Mouse (Mus musculus): ENCODE data around the gene Sidt2. TPM values are rescaled to one million over a fixed set of nuclear protein-coding genes. Genes with fewer than 3 reads are reported as not detected.

The Sidt2 gene
- 286 and 328 TPM in 2 replicates for total RNA-seq (2021)
- long read RNA-seq, partial matches to known transcripts, result 32 of 73 reads
- long read RNA-seq, other reads (novel, unspliced or antisense), result 41 of 73 reads

DNA sequence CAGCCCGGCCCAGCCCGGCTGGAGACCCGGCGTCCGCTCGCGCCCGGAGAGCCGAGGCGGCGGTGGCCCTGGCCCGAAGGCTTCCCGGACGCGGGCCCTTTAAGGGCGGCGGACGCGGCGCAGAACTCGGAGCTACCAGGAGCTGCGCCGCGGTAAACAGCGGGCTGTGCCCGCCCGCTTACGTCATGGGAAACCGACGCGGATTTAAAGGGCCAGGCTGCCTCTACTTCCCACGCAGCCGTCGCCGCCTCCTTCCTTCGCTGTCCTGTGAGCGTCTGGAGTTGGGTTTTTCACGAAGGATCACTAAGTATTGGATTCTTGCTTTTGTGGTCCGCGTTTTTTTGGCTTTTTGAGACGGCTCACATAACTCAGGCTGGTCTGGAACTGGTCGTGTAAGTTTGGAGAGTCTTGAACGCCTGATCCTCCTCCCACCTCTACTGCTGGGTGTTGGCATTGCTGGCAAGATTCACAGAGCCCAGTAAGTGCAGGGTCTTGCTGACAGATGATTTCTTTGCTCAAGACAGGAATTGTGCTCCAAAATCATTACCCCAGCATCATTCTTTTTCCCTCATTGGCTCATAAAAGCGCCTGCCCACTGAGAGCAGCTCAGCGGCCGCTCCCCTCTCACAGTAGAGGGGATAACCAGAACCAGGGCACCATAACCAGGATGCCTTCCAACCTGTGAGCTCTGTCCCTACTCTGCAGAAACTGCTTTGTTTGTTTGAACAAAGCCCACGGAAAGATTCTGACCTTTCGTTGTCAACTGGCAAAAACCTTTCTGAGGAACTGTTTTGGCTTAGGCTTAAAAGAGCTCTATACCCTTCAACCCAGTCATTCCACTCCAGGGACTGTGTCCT lies at the start of gene Sidt2:
TSS of gene Sidt2 (minus strand) at position 152 of the 857 bp plus-strand sequence.
- DNase-seq, result peak; percentile 91

DNA sequence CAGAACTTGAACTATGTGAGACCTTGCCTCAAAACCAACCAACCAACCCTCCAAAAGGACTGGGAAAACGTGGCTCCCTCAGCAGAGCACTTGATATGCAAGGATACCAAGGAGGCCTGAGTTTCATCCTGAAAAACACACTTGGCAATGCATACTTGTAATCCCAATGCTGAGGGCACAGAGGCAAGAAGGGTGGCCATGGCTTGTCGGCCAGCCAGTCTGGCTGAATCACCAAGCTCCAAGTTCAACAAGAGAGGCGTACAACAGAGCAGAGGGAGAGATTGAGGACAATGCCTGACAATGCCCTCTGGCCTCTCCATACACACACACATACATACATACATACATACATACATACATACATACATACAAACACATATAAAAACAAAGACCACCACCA lies 49.5 kb upstream of the Sidt2 start:
- DNase-seq, result no peak

- peak; percentile 87 for DNase-seq
These were observed 48.7 kb upstream of the Sidt2 start for GRCm38 (mm10) chr9:46003729-46004128.

DNA sequence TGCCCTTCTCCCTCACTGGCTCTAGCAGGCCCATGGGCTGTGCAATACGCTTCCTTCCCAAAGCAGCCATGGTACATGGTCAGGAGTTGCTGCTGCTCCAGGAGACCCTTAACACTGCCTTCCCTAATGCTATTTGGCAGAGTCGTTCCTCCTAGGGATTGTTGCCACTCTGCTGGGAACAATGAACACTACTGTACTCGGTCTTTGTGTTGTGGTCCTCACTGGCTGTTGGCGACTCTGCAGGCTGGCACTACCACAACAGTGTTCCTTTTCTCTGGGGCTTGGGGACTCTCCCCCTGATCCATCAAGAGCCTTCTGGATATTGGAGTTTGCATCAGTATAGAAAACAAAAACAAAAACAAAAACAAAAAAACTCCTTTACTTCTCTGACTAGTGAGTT lies 44.0 kb upstream of the Sidt2 start:
- DNase-seq, result no peak

DNA sequence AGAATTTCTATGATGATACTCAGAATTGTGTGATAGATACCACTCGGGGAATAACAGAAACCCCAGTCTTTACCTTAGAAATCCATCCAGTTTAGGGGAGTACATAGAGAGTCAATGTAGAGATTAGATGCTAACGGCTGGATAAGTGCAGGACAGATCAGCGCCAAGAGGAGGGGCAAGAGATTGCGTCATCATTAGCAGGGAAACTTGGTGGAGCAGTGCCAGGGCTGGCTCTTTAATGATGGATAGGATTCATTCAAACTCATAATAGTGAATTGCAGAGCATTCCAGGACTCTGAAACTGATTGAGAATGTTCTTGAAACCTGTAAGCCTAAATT lies 30.1 kb upstream of the Sidt2 start:
- peak; percentile 77 for DNase-seq

- DNase-seq, result peak; percentile 90
These were observed 29.6 kb upstream of the Sidt2 start for GRCm38 (mm10) chr9:45984409-45985228.

- peak; percentile 13 for DNase-seq
These were observed 28.8 kb upstream of the Sidt2 start for GRCm38 (mm10) chr9:45983676-45984408.

DNA sequence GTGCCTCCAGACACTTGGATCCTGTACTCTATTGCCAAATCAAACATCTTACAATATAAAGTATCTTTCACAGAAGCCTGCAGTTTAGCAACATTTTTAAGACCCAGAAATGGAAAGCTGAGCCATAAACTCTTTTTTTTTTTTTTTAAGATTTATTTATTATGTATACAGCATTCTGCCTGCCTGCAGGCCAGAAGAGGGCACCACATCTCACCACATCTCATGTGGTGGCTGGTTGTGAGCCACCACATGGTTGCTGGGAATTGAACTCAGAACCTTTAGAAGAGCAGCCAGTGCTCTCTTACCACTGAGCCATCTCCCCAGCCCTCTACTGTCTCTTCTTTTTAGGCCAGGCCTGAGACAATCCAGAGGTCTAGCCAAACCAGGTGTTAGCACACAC lies 26.3 kb upstream of the Sidt2 start:
- DNase-seq, result no peak

DNA sequence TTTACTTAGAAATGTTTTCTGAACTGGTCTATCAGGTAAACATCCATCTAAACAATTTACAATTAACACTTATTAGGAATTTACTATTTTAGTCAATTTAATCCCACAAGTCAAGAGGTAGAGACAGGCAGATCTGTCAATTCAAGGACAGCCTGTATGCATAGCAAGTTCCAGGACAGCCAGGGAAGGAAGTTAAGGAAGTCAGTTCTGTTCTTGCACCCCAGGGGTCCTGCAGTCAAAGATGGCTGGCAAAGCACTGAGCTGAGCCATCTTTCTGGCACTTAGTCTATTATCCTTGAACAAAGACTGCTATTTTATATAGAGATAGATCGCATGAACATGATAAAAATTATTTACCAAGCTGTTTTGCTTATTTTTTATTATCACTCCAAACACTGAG lies 25.6 kb upstream of the Sidt2 start:
- no peak for DNase-seq

- no peak for DNase-seq
These were observed 24.7 kb upstream of the Sidt2 start for GRCm38 (mm10) chr9:45979778-45980177.

GRCm38 (mm10) chr9:45976884-45977283 lies 21.8 kb upstream of the Sidt2 start:
- no peak for DNase-seq

GRCm38 (mm10) chr9:45963577-45963976 lies 8.5 kb upstream of the Sidt2 start:
- DNase-seq, result no peak

DNA sequence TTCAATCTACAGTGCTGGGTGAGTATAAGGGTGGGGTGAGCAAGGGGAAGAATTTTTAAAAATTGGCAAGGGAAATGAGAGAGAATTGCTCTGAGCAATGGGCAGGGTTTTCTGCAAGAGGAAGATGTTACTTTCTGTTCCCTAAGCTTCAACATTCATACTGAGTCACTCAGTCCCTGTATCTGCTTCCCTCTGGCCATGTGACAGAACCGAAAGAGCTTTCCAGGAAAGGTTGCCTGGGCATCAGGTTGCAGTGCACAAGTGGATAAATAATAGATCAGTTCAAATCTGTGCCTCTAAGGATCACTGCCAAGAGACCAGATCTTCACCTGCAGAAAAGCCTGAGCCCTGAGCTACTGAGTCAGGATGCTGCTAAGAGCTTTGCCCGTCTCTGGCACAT lies 6.8 kb upstream of the Sidt2 start:
- no peak for DNase-seq

DNA sequence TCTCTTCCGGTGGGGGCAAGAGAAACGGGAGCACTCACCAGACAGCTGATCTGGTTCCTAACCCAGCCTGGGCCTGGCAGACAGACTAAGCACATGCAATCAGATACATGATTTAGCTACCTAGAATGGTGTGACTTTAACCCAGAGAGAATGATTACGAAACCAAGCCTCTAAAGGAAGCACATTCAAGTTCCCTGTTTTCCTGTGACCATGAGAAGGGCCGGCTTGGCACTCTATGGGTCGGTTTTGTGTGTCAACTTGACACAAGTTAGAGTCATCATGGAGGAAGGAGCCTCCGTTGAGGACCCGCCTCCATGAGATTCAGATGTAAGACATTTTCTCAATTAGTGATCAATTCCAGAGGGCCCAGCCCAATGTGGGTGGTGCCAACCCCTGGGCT lies 4.6 kb upstream of the Sidt2 start:
- DNase-seq, result no peak

DNA sequence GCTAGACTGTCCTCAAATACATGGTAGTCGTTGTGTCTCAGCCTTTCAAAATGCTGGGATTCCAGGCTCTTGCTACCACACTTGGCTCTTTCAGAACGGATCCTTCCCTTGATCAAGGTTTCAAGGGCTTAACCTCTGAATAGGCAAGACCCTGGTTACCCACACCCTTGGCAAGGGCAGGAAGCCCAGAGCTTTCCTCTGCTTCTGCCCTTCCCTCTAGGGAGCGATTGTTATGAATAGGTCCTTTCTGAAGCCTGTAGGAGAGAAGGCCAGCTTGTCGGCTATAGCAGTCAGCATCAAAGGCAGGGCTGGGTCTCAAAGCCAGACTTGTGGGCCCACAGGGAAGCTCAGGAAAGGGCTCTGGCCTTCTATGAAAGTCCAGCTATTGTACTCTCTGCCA lies 3.8 kb upstream of the Sidt2 start:
- DNase-seq, result no peak

DNA sequence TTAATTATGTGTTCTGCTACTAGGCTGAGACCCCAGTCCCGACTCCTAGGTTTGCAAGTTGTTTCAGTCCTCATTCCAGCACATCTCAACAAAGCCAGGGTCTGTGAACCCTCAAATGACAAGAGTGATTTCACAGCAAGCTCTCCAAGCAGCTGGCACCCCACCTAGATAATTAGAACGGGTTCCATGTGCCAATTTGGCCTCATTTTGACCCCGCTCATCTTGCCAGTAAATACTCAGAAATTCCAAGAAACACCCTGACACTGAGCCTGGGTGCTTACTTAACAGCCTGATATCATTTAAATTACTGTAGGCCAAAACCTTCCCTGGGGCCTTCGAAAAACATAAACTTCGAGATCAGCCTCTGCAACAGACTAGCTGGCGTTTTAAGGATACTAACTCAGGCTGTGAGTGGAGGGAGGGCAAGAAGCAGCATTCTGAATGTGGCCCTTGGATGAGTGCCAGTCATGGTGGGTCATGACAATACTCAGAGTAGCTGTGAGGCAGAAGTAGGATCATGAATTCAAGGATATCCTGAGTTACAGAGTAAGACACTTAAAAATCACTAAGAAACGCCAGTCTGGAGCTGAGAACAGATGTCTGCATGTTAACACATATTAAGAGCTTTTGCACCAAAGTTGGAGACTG lies 3.1 kb upstream of the Sidt2 start:
- DNase-seq, result peak; percentile 58

GRCm38 (mm10) chr9:45954294-45955106 lies 558 bp downstream of the Sidt2 start:
- peak; percentile 50 for DNase-seq

DNA sequence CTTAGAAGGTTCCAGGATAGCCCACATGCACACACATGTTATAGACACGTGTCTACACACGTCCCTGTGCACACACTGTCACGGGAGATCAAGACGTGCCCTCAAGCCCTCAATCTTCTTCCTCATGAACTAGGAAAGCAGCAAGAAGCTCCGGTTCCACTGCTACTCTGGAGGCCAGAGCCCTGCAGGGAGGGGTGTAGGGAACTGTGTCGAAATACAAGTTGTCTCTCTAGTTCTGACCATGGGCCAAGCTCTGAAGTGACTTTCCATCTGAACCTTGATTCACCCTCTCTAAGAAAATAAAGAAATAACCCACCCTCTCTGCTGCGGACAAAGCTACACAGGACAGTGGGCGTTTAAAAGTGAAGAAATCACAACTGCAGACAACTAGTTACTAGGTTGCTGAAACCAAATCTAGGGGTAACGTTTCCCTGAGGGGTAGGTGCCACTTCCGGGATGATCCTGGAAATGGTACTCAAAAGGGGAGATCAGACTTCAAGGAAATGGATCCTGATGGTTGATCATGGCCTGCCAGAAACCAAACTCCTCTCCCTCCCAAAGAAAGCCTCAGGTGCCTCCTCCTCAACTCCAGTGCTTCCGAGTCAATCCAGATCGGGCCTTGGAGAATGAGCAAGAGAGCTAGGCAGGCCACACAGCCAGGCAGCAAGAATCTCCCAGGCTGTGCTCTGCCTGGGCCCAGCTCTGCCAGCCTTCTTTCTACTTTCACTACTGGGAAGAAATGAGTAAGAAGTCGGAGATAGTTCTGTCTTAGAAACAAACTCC lies 1.4 kb downstream of the Sidt2 start:
- no peak for DNase-seq

DNA sequence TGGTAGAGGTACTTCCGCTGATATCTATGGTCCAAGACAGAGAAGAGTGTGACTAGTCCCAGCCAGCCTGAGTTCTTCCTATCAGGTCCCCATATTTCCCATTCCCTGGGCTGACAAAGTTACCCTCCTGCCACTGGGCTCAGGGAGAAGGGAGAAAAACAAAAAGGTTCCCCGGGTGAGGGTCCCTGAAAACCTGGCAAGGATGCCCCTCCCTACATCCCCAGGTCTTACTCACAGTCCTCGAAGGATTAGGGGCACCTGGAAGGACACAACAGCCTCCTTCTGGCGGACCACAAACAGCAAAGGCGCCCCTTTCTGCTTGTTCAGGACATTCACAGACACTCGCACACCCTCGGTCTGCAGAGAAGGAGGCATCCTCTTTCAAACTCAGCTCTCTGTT lies 2.2 kb downstream of the Sidt2 start:
- DNase-seq, result no peak

DNA sequence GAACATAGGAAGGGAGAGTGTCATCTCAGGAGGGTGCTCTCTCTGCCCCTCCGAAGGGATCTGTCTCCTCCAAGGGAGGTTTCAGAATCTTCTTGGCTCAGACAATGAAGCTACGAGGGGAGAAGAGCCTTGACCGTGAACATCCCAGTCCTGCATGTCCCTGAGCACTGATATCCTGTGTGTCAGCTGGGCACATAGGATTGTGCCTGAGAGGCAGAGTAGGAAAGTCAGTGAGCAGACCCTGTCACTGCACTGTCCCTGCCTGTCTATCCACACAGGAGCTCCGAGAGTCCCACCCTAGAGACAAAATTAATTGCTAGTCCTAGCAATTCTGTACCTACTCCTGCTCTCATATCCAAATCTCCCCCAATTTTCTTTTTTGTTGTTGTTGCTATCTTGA lies 3.0 kb downstream of the Sidt2 start:
- DNase-seq, result no peak

- DNase-seq, result no peak
These were observed 8.2 kb downstream of the Sidt2 start for GRCm38 (mm10) chr9:45946872-45947183.
